Mouse (Mus musculus) embryonic facial prominence, embryonic 15.5 days (tissue): ENCODE measurements around the gene Kcnd1. TPM values are rescaled to one million over a fixed set of nuclear protein-coding genes. Genes with fewer than 3 reads are reported as not detected.

Source experiments
- ATAC-seq: fragments of 200-750 bp; cut with Nextera tagmentation; 2 replicates; pipeline ENCODE4 v1.8.0; 2017; ENCODE audit warnings: low read depth, moderate TSS enrichment; ENCODE audit not compliant: insufficient number of reproducible peaks, low FRiP score, low TSS enrichment
- H3K27ac ChIP-seq: fragments of 300-500 bp; sonication (generic); replicated peaks from 2 replicates; pipeline ENCODE4 v1.5.1; 2015; ENCODE audit warnings: mild to moderate bottlenecking, inconsistent platforms
- H3K27me3 ChIP-seq: fragments of 300-500 bp; sonication (generic); 2 replicates; pipeline ENCODE4 v1.6.1; 2015; ENCODE audit warnings: inconsistent platforms
- H3K36me3 ChIP-seq: fragments of 300-500 bp; sonication (generic); 2 replicates; pipeline ENCODE4 v1.6.1; 2015; ENCODE audit warnings: mild to moderate bottlenecking, inconsistent platforms
- H3K4me1 ChIP-seq: fragments of 300-500 bp; sonication (generic); 2 replicates; pipeline ENCODE4 v1.6.1; 2015; ENCODE audit warnings: inconsistent platforms
- H3K4me2 ChIP-seq: fragments of 300-500 bp; sonication (generic); replicated peaks from 2 replicates; pipeline ENCODE4 v1.6.1; 2015; ENCODE audit warnings: mild to moderate bottlenecking, inconsistent platforms
- H3K4me3 ChIP-seq: fragments of 300-500 bp; sonication (generic); replicated peaks from 2 replicates; pipeline ENCODE4 v1.5.1; 2015; ENCODE audit warnings: mild to moderate bottlenecking, inconsistent platforms
- H3K9ac ChIP-seq: fragments of 300-500 bp; sonication (generic); 2 replicates; pipeline ENCODE4 v1.6.1; 2015; ENCODE audit warnings: inconsistent platforms
- H3K9me3 ChIP-seq: fragments of 300-500 bp; sonication (generic); replicated peaks from 2 replicates; pipeline ENCODE4 v1.6.1; 2016; ENCODE audit warnings: inconsistent platforms
- WGBS: fragments of 180-500 bp; shearing (Covaris S2); methylation state at CpG from one replicate; pipeline ENCODE4 v1.1.7; 2015; 5-methylcytosine and 5-hydroxymethylcytosine counted together
- polyA plus RNA-seq: library from polyadenylated mRNA; unstranded; fragments of >200 nt; fragmentation: Nextera tagmentation; extraction: Ambion mirVana; gene quantifications from 2 replicates; pipeline ENCODE4 v1.2.1, GENCODE M21; 2015

Gene Kcnd1
- polyA plus RNA-seq, 1 experiment from 2014 or later, result 1.9 TPM

GRCm38 (mm10) chrX:7863181-7863580 lies 41.1 kb downstream of the Kcnd1 start:
- Histone ChIP-seq H3K4me1 (no peaks in the 10 kb centered on the region), H3K9me3 (no peaks in the 10 kb centered on the region), H3K27me3 (no peaks in the 10 kb centered on the region), H3K9ac (no peak overlapping the region), H3K4me3 (no peak overlapping the region), H3K36me3 (no peaks in the 10 kb centered on the region), H3K27ac (no peak overlapping the region), H3K4me2 (no peak overlapping the region)
- ATAC-seq, result no peak
- 96% methylated on average over 1 of the region's 1 CpGs for WGBS

DNA sequence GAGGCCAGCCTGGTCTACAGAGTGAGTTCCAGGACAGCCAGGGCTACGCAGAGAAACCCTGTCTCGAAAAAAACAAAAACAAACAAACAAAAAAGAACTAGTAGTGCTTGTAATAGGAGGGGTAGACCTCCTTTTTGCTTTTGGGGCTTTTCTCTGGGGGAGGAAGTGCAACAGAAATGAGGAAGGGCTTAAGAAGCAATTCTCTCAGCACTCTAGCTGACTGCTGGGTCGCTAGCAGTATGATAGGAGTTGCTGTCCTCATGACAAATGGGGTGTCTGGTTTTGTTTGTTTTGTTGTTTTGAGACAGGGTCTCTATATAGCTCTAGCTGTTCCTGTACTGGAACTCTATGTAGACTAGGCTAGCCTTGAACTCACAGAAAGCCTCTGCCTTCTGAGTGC lies 42.5 kb downstream of the Kcnd1 start:
- no peak for ATAC-seq
- no peaks in the 10 kb centered on the region for H3K27me3 ChIP-seq

DNA sequence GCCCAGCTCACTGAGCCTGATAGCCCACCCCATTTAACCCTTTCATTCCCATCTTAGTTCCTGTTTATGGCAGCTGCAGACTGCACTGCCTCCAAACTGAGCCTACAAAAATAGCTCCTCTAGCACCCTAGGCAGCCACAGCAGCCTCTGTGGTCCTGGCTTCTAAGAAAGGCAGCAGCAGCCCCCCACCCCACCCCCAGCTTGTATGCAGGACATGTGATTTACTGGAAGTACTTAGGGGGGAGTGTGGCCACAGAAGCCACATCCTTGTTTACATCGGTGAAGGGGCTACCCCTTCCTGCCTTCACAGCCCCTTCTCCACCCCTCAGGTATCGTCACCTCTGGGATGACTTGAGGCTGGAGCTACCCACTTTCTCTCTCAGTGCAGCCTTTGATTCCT lies 43.3 kb downstream of the Kcnd1 start:
- Histone ChIP-seq H3K27me3 (no peaks in the 10 kb centered on the region), H3K36me3 (no peaks in the 10 kb centered on the region), H3K27ac (no peak overlapping the region), H3K4me2 (no peak overlapping the region), H3K9me3 (no peaks in the 10 kb centered on the region), H3K9ac (no peak overlapping the region), H3K4me1 (no peaks in the 10 kb centered on the region), H3K4me3 (no peak overlapping the region)
- no peak for ATAC-seq
- 44% methylated on average over 2 of the region's 2 CpGs for WGBS

More for the DNA sequence above, 42.5 kb downstream of the Kcnd1 start:
- Histone ChIP-seq H3K4me2 (no peak overlapping the region), H3K4me1 (no peaks in the 10 kb centered on the region), H3K9me3 (no peaks in the 10 kb centered on the region), H3K36me3 (no peaks in the 10 kb centered on the region), H3K27ac (no peak overlapping the region), H3K9ac (no peak overlapping the region), H3K4me3 (no peak overlapping the region)
- 79% methylated on average over 3 of the region's 3 CpGs for WGBS

- no peak for ATAC-seq
- WGBS, result 64% methylated on average over 2 of the region's 2 CpGs
- no peak overlapping the region for H3K4me2 ChIP-seq
- no peaks in the 10 kb centered on the region for H3K36me3 ChIP-seq
- no peak overlapping the region for H3K4me3 ChIP-seq
- no peak overlapping the region for H3K27ac ChIP-seq
- no peaks in the 10 kb centered on the region for H3K4me1 ChIP-seq
- no peaks in the 10 kb centered on the region for H3K27me3 ChIP-seq
- H3K9ac ChIP-seq, result no peak overlapping the region
- H3K9me3 ChIP-seq, result no peaks in the 10 kb centered on the region
Observed at GRCm38 (mm10) chrX:7865786-7866185, 43.7 kb downstream of the Kcnd1 start.

DNA sequence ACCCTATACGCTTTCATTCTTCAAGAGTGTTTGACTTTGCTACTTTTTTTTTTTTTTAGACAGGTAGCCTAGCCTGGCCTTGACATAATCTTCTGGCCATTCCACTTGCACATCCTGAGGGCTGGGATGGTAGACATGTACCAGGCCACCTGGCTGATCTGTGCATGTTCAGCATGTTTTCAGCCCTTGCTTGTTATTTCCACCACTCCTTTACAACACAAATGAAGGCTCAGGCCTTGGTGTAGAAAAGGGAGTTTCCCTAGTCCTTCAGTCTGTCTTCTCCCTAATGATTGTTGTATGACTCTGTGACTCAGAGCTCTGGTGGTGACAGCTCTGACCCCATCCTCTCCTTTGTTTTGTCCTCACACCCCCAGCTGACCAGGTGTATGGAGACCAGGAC lies 45.1 kb downstream of the Kcnd1 start:
- Histone ChIP-seq H3K9ac (no peak overlapping the region), H3K4me1 (no peaks in the 10 kb centered on the region), H3K36me3 (peaks cover 5% of the 10 kb centered on the region; the same call in 1 of the 2 replicates), H3K27me3 (no peaks in the 10 kb centered on the region), H3K27ac (no peak overlapping the region), H3K4me2 (no peak overlapping the region), H3K4me3 (no peak overlapping the region), H3K9me3 (no peaks in the 10 kb centered on the region)
- no peak for ATAC-seq
- 95% methylated on average over 1 of the region's 1 CpGs for WGBS

DNA sequence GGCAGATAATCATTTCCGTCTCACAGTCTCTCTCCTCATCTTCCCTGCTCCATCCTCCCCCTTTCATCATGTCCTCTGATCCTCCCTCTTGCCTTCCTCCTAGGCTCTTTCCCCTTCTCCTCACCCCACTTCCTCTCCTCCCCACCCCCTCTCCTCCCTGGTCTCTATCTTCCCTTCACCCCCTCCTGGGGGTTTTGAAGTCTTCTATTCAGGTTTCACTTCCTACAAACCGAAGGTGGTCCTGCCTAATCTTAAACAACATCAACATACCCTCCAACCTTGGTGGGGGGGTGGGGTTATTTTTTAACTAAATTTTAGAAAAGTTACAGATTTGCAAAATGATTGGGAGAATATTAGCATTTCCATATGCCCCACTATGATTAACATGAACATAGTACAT lies 46.4 kb downstream of the Kcnd1 start:
- peaks cover 7% of the 10 kb centered on the region; the same call in 1 of the 2 replicates for H3K36me3 ChIP-seq

GRCm38 (mm10) chrX:7869826-7870225 lies 47.7 kb downstream of the Kcnd1 start:
- WGBS, result 56% methylated on average over 3 of the region's 3 CpGs
- no peaks in the 10 kb centered on the region for H3K4me1 ChIP-seq

More for the DNA sequence above, 46.4 kb downstream of the Kcnd1 start:
- H3K4me3 ChIP-seq, result no peak overlapping the region
- no peaks in the 10 kb centered on the region for H3K27me3 ChIP-seq
- no peak overlapping the region for H3K27ac ChIP-seq
- H3K4me2 ChIP-seq, result no peak overlapping the region
- no peaks in the 10 kb centered on the region for H3K4me1 ChIP-seq
- no peak for ATAC-seq
- 54% methylated on average over 2 of the region's 2 CpGs for WGBS
- H3K9ac ChIP-seq, result no peak overlapping the region
- H3K9me3 ChIP-seq, result no peaks in the 10 kb centered on the region

GRCm38 (mm10) chrX:7878007-7878419 lies 55.9 kb downstream of the Kcnd1 start, which contains the start of gene Pim2:
Gene Pim2, plus strand, starts transcription at chrX:7878262.
- ATAC-seq, result peak; percentile 83
- Histone ChIP-seq H3K4me2 (peak within 1 kb of the TSS; percentile 78), H3K36me3 (no peaks in the 10 kb centered on the region), H3K27ac (no peak within 1 kb of the TSS), H3K9me3 (no peaks in the 10 kb centered on the region), H3K9ac (no peak within 1 kb of the TSS; the same call in 1 of the 2 replicates), H3K4me1 (0 out of 2 replicates have a peak, but pooled peaks cover 5% of the 10 kb centered on the region), H3K4me3 (peak within 1 kb of the TSS; percentile 45), H3K27me3 (no peaks in the 10 kb centered on the region)
- WGBS, result 16% methylated on average over 38 of the region's 38 CpGs

More at GRCm38 (mm10) chrX:7869826-7870225, 47.7 kb downstream of the Kcnd1 start:
- no peak overlapping the region for H3K27ac ChIP-seq
- no peak overlapping the region for H3K4me3 ChIP-seq
- no peak overlapping the region for H3K4me2 ChIP-seq
- peaks cover 7% of the 10 kb centered on the region; the same call in 1 of the 2 replicates for H3K36me3 ChIP-seq
- no peak overlapping the region for H3K9ac ChIP-seq
- no peaks in the 10 kb centered on the region for H3K27me3 ChIP-seq
- no peaks in the 10 kb centered on the region for H3K9me3 ChIP-seq
- no peak for ATAC-seq

DNA sequence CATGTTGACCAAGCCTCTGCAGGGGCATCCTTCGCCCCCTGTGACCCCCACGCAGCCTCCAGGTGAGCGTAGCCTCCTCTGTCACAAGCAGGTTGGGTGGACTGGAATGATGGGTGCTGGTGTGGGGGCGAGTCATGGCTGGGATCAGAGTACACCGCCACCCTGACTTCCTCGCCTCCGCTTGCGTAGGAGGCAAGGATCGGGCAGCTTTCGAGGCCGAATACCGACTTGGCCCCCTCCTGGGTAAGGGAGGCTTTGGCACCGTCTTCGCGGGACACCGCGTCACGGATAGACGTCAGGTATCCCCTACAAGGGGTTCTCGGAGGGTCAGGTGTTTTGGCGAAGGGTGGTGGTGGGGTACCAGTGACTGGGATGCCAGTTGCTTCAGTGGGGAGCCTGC lies 56.4 kb downstream of the Kcnd1 start:
- no peaks in the 10 kb centered on the region for H3K36me3 ChIP-seq
- H3K27ac ChIP-seq, result no peak overlapping the region
- H3K4me3 ChIP-seq, result peak overlapping the region; percentile 45
- H3K4me2 ChIP-seq, result peak overlapping the region; percentile 78
- H3K27me3 ChIP-seq, result no peaks in the 10 kb centered on the region
- H3K4me1 ChIP-seq, result 0 out of 2 replicates have a peak, but pooled peaks cover 5% of the 10 kb centered on the region
- no peaks in the 10 kb centered on the region for H3K9me3 ChIP-seq
- 24% methylated on average over 21 of the region's 21 CpGs for WGBS
- 0 out of 2 replicates have a peak, but pooled peaks have one; percentile 22 for ATAC-seq
- H3K9ac ChIP-seq, result no peak overlapping the region; the same call in 1 of the 2 replicates

DNA sequence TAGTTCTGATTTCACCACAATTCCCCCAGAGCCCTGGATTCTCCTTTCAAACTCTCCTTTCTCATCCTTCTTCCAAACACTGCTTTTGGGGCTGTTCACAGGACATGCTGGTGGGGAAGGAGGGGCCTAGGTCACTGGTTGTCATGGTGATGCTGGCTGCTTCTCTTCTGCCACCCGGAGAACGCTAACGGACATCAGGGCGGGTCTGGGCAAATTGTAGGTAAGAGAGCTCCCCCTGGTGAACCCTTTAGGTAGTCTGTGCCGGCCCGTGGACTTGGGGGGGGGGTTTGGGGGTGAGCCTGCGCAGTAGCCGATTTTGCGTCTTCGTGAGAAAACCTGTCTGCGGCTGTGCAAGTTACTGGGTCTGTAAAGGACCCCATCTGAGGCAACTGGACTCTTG lies 57.7 kb downstream of the Kcnd1 start:
- no peaks in the 10 kb centered on the region for H3K9me3 ChIP-seq
- H3K27me3 ChIP-seq, result no peaks in the 10 kb centered on the region
- peak overlapping the region; percentile 78 for H3K4me2 ChIP-seq
- H3K27ac ChIP-seq, result no peak overlapping the region
- WGBS, result 18% methylated on average over 11 of the region's 11 CpGs
- no peak for ATAC-seq
- H3K4me3 ChIP-seq, result no peak overlapping the region
- no peaks in the 10 kb centered on the region for H3K36me3 ChIP-seq
- 0 out of 2 replicates have a peak, but pooled peaks cover 5% of the 10 kb centered on the region for H3K4me1 ChIP-seq
- no peak overlapping the region for H3K9ac ChIP-seq

GRCm38 (mm10) chrX:7883841-7884567 lies 61.9 kb downstream of the Kcnd1 start, which contains the start of gene Slc35a2:
Gene Slc35a2, plus strand, starts transcription at chrX:7884028.
- ATAC-seq, result peak; percentile 90
- H3K36me3 ChIP-seq, result no peaks in the 10 kb centered on the region
- H3K9ac ChIP-seq, result 0 out of 2 replicates have a peak within 1 kb of the TSS, but pooled peaks have one; percentile 12
- H3K27me3 ChIP-seq, result no peaks in the 10 kb centered on the region
- H3K4me3 ChIP-seq, result peak within 1 kb of the TSS; percentile 59
- peak within 1 kb of the TSS; percentile 87 for H3K27ac ChIP-seq
- H3K4me2 ChIP-seq, result peak within 1 kb of the TSS; percentile 54
- H3K9me3 ChIP-seq, result no peaks in the 10 kb centered on the region
- 0 out of 2 replicates have a peak, but pooled peaks cover 5% of the 10 kb centered on the region for H3K4me1 ChIP-seq
- 16% methylated on average over 49 of the region's 49 CpGs for WGBS
